ENCODE assay signal across 9 mouse cellular contexts in the genomic region with DNA sequence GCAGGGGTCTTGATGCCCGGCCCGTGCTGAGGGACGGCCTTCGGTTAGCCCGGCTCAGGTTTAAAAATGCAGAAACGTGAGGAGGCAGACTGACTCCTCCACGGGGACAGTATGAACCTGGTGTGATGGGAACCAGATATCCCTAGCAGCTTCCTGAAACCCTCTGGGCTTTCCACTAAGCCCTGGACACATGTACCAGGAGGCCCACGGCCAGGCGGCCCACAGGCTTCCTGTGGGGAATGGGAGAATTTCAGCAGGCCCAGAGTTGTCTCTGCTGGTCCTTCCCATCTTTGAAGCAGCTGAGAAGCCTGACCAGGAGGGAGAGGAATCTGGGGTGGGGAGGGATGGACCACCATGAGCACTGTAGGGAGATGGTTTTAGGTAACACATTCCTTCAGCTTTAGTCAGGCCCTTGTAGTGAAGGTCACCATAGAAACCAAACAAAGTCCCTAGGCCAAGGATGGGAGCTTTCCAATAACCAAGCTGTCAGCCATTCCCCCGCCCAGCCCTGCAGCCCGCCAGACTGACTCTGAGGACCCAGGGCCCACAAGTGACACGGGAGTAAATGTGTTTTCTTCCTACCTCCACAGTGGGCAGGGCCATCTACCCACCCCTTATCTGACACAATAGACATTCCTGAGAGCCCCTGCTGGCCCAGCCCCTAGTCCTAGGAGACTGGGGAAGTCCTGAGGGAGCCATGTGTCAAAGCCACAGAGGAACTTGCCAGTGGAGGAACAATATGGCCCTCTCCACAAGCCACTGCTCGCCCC.
DNase-seq lines count a peak whose midpoint lies in the region; ATAC-seq and TF ChIP-seq lines count a peak whose summit lies in the region.
"Had no signal": no experiment of that assay in that cellular context is flagged by ENCODE, and none has a peak within 500 bp of the region (broad histone marks: within the 10 kb centered on the region; RNA-seq: fewer than 3 reads in every experiment).

No protein-coding gene starts in this region.

- ATAC-seq in heart, embryonic 16.5 days (replicated peaks; ENCODE audit: extremely low read depth, insufficient read depth, low FRiP score): peak; percentile 17; the same call in 1 of the 2 replicates
- ATAC-seq in erythroblast, adult 5-6 weeks (replicated peaks; ENCODE audit: low FRiP score, poor library complexity, severe bottlenecking): no peak
- no peak for ATAC-seq in neural tube, embryonic 15.5 days (ENCODE audit: low FRiP score)

- no peak for TF ChIP-seq POLR2A in lung, adult 2 months (IDR thresholded peaks at IDR 0.05; ENCODE audit: borderline replicate concordance, extremely low read depth, low read depth, low read length)
- TF ChIP-seq POLR2A in thymus, adult 2 months (IDR thresholded peaks at IDR 0.05; ENCODE audit: control insufficient read depth, extremely low read depth, insufficient read depth, low read length, poor library complexity): no peak

- H3K4me2 ChIP-seq in heart, embryonic 16.5 days (ENCODE audit: low read depth, low read length): 0 out of 2 replicates have a peak overlapping the region, but pooled peaks have one; percentile 15
- H3K4me2 ChIP-seq in neural tube, embryonic 15.5 days: no peak overlapping the region

- H3K4me1 ChIP-seq in heart, embryonic 16.5 days (ENCODE audit: control insufficient read depth, insufficient read depth, low read length): peaks cover 28% of the 10 kb centered on the region
- H3K4me1 ChIP-seq in lung, adult 2 months (ENCODE audit: control insufficient read depth, insufficient read depth, low read length): 0 out of 2 replicates have a peak, but pooled peaks cover 2% of the 10 kb centered on the region
- peaks cover 28% of the 10 kb centered on the region for H3K4me1 ChIP-seq in neural tube, embryonic 15.5 days
- H3K4me1 ChIP-seq in thymus, adult 2 months (replicated peaks; ENCODE audit: control insufficient read depth, insufficient read depth, low read length): peaks cover 5% of the 10 kb centered on the region

- 53% methylated on average over 13 of the region's 13 CpGs for WGBS in heart, embryonic 16.5 days
- 56% methylated on average over 13 of the region's 13 CpGs for WGBS in lung, adult 2 months
- WGBS in neural tube, embryonic 15.5 days: 66% methylated on average over 13 of the region's 13 CpGs
- WGBS in thymus, adult 2 months: 94% methylated on average over 13 of the region's 13 CpGs

- H3K9me3 ChIP-seq in heart, embryonic 16.5 days (replicated peaks; ENCODE audit: control insufficient read depth, low read length): no peaks in the 10 kb centered on the region
- no peaks in the 10 kb centered on the region for H3K9me3 ChIP-seq in neural tube, embryonic 15.5 days (replicated peaks)

- no peak overlapping the region for H3K4me3 ChIP-seq in heart, embryonic 16.5 days (ENCODE audit: low read length)
- H3K4me3 ChIP-seq in lung, adult 2 months (replicated peaks; ENCODE audit: extremely low read depth, low read depth, low read length): no peak overlapping the region
- no peak overlapping the region for H3K4me3 ChIP-seq in neural tube, embryonic 15.5 days (replicated peaks)
- H3K4me3 ChIP-seq in thymus, adult 2 months (ENCODE audit: control insufficient read depth, insufficient read depth, low read length): no peak overlapping the region
- H3K4me3 ChIP-seq: erythroblast, embryonic 14.5 days had no signal

- no peaks in the 10 kb centered on the region for H3K36me3 ChIP-seq in heart, embryonic 16.5 days (ENCODE audit: control insufficient read depth, insufficient read depth)
- no peaks in the 10 kb centered on the region for H3K36me3 ChIP-seq in neural tube, embryonic 15.5 days
- peaks cover 15% of the 10 kb centered on the region for H3K36me3 ChIP-seq in thymus, adult 2 months (ENCODE audit: control insufficient read depth, insufficient read depth, low read length)

- peak; percentile 30 for DNase-seq in adrenal gland, postnatal 14 days
- DNase-seq in adrenal gland, postnatal 10 days: no peak
- DNase-seq in embryo, embryonic 9.5 days (ENCODE audit: extremely low spot score): peak; percentile 64
- DNase-seq in lung, adult 2 months: peak; percentile 35
- no peak for DNase-seq in thymus, adult 2 months

- TF ChIP-seq CTCF in lung, adult 2 months (IDR thresholded peaks at IDR 0.05; ENCODE audit: insufficient read depth, low read length): no peak
- no peak for TF ChIP-seq CTCF in thymus, adult 2 months (IDR thresholded peaks at IDR 0.05; ENCODE audit: borderline replicate concordance, control insufficient read depth, extremely low read depth, insufficient read depth, low read length, poor library complexity)

- peak overlapping the region; percentile 89 for H3K27ac ChIP-seq in heart, embryonic 16.5 days (ENCODE audit: low read length)
- H3K27ac ChIP-seq in neural tube, embryonic 15.5 days (replicated peaks): no peak overlapping the region
- H3K27ac ChIP-seq in thymus, adult 2 months (ENCODE audit: control insufficient read depth, insufficient read depth, low read length): no peak overlapping the region

- H3K9ac ChIP-seq in heart, embryonic 16.5 days (ENCODE audit: low read length): 0 out of 2 replicates have a peak overlapping the region, but pooled peaks have one; percentile 33
- H3K9ac ChIP-seq in neural tube, embryonic 15.5 days (replicated peaks): no peak overlapping the region

- no peaks in the 10 kb centered on the region for H3K27me3 ChIP-seq in heart, embryonic 16.5 days (ENCODE audit: control insufficient read depth, insufficient read depth, low read length)
- no peaks in the 10 kb centered on the region for H3K27me3 ChIP-seq in neural tube, embryonic 15.5 days (replicated peaks)
- H3K27me3 ChIP-seq in thymus, adult 2 months (ENCODE audit: control insufficient read depth, insufficient read depth, low read length): no peaks in the 10 kb centered on the region

Comparison
In these comparisons a context has a peak if more than half of its experiments do, and no peak if none do; other contexts are left out.
1. DNase-seq: peak in adrenal gland, postnatal 14 days (single experiment), embryo, embryonic 9.5 days (single experiment) and lung, adult 2 months (single experiment); none in adrenal gland, postnatal 10 days (single experiment) and thymus, adult 2 months (single experiment).